Mouse (Mus musculus): ENCODE data around the gene Daam2. TPM values are rescaled to one million over a fixed set of nuclear protein-coding genes. Genes with fewer than 3 reads are reported as not detected.
A peak's percentile ranks its signal among the peaks of the same experiment; 100 is the strongest.

The Daam2 gene
- polyA plus RNA-seq, 1 experiment from 2014 or later: 1.2 TPM

- no peak overlapping the region for H3K27ac ChIP-seq
- H3K4me2 ChIP-seq: no peak overlapping the region
- no peak overlapping the region for H3K9ac ChIP-seq
- no peaks in the 10 kb centered on the region for H3K27me3 ChIP-seq
- H3K4me3 ChIP-seq: no peak overlapping the region
- H3K4me1 ChIP-seq: peaks cover 9% of the 10 kb centered on the region
- 23% methylated on average over 5 of the region's 5 CpGs for WGBS
- peak; percentile 83 for ATAC-seq
- H3K9me3 ChIP-seq (replicated peaks): no peaks in the 10 kb centered on the region
- H3K36me3 ChIP-seq (ENCODE audit: poor library complexity, severe bottlenecking): no peaks in the 10 kb centered on the region
These were observed 51.5 kb downstream of the Daam2 start for GRCm38 (mm10) chr17:49512671-49513085.

GRCm38 (mm10) chr17:49509431-49509830 is 54.7 kb downstream of the Daam2 start:
- no peaks in the 10 kb centered on the region for H3K27me3 ChIP-seq
- ATAC-seq: no peak
- H3K36me3 ChIP-seq (ENCODE audit: poor library complexity, severe bottlenecking): no peaks in the 10 kb centered on the region
- WGBS: 95% methylated on average over 16 of the region's 16 CpGs
- H3K4me3 ChIP-seq: no peak overlapping the region
- H3K9ac ChIP-seq: no peak overlapping the region
- no peaks in the 10 kb centered on the region for H3K9me3 ChIP-seq (replicated peaks)
- H3K4me1 ChIP-seq: peaks cover 9% of the 10 kb centered on the region
- no peak overlapping the region for H3K27ac ChIP-seq
- H3K4me2 ChIP-seq: no peak overlapping the region

DNA sequence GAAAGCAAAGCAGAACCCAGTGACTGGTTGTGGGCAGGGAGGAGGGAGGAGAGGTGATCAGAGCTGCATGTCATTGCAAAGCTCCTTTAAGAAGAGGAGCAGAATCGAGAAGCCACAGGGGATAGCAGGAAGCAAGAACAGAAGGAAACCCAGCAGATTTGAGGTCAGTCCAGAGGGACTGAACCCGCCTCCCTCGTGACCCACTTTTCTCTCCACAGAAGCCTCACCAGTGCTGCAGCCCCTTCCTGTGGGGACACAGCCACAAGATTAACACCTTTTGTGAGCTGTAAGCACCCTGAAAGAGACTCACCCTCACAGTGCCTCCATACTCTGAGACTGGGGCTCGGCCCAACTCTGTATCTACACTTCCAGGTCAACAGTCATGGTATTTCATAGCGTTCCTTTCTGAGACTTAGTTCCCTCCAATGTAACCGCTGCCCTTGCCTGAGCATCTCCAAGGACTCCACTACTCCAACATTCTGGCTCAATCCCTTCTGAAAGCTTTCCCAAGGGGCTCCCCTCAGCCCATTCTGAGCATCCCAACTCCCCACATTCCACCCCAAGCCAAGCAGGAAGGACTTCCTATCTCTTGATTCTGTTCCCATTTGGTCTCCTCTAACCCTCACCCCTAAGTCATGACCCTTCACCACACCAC is 60.8 kb downstream of the Daam2 start:
- no peaks in the 10 kb centered on the region for H3K9me3 ChIP-seq (replicated peaks)
- no peak overlapping the region for H3K4me2 ChIP-seq
- ATAC-seq: no peak
- H3K36me3 ChIP-seq (ENCODE audit: poor library complexity, severe bottlenecking): no peaks in the 10 kb centered on the region
- H3K4me1 ChIP-seq: peaks cover under 1% of the 10 kb centered on the region; the same call in 1 of the 2 replicates
- H3K9ac ChIP-seq: no peak overlapping the region
- no peaks in the 10 kb centered on the region for H3K27me3 ChIP-seq
- no peak overlapping the region for H3K27ac ChIP-seq
- no peak overlapping the region for H3K4me3 ChIP-seq
- WGBS: 80% methylated on average over 6 of the region's 6 CpGs

DNA sequence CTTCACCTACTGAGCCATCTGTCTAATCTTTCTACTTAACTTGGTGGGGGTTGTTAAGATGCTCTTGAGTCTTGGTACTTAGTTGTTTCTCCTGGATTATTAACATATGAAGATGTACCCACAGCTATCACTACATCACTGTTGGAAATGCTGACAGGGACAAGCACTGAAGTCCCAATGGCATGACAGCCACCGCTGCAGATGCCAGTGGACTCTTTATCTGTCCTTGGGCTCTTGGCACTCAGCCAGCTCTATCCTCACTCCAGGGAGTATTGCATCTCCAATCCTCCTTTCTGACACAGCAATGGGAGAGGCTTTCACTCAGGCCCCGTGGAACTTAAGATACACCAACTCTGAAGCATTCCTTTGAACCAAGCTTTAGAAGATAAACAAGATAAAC is 63.9 kb downstream of the Daam2 start:
- no peak overlapping the region for H3K9ac ChIP-seq
- H3K4me1 ChIP-seq: peaks cover 4% of the 10 kb centered on the region; the same call in 1 of the 2 replicates
- no peak overlapping the region for H3K4me2 ChIP-seq
- no peaks in the 10 kb centered on the region for H3K9me3 ChIP-seq (replicated peaks)
- H3K27me3 ChIP-seq: no peaks in the 10 kb centered on the region
- no peak overlapping the region for H3K27ac ChIP-seq
- no peak overlapping the region for H3K4me3 ChIP-seq
- no peaks in the 10 kb centered on the region for H3K36me3 ChIP-seq (ENCODE audit: poor library complexity, severe bottlenecking)
- ATAC-seq: no peak
- 74% methylated on average over 2 of the region's 2 CpGs for WGBS

- no peak for ATAC-seq
- Histone ChIP-seq H3K4me3 (no peak overlapping the region), H3K36me3 (ENCODE audit: poor library complexity, severe bottlenecking) (no peaks in the 10 kb centered on the region), H3K9ac (no peak overlapping the region), H3K27me3 (no peaks in the 10 kb centered on the region), H3K4me2 (no peak overlapping the region), H3K27ac (no peak overlapping the region), H3K9me3 (replicated peaks) (no peaks in the 10 kb centered on the region), H3K4me1 (peaks cover 4% of the 10 kb centered on the region; the same call in 1 of the 2 replicates)
- WGBS: 87% methylated on average over 2 of the region's 2 CpGs
These were observed 64.5 kb downstream of the Daam2 start for GRCm38 (mm10) chr17:49499635-49500034.

DNA sequence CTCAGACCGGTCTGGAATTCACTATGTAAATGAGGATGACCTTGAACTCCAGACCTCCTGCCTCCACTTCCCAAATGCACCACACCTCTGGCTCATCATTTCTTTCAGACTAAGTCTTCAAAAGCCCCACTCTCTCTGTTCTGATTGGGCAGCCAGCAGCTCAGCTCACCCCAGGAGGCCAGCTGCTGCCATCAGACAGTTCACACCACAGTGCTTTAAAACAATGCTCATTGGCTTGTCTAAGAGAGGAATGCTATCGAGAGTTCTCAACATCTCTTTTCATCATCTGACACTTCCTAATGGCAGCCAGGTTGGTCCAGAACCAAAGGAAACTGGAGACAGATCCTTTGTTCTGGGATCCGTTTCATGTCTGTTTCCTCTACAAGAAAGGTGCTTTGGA is 66.0 kb downstream of the Daam2 start:
- Histone ChIP-seq H3K9me3 (replicated peaks) (no peaks in the 10 kb centered on the region), H3K27me3 (no peaks in the 10 kb centered on the region), H3K4me2 (no peak overlapping the region), H3K27ac (no peak overlapping the region), H3K36me3 (ENCODE audit: poor library complexity, severe bottlenecking) (no peaks in the 10 kb centered on the region), H3K4me3 (no peak overlapping the region), H3K9ac (no peak overlapping the region), H3K4me1 (peaks cover 4% of the 10 kb centered on the region; the same call in 1 of the 2 replicates)
- no peak for ATAC-seq
- 44% methylated on average over 3 of the region's 3 CpGs for WGBS

DNA sequence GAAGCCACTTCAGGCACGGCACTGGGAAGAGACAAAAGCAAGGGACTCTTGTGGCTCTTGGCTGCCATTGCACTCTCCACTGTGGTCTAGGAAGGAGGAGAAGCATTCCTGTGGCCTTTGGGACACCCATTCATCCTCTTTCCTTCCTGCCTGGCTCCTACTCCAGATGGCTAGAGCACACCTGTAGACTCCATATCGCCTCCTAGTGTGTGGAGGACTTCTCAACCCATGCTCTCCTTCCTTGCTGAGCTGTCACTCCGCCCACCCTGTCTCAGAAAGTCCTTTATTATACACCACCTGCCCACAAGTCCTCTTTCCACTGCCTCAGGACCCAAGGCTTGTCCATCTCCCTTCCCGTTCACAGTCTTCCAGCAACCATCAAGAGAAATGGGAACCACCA is 70.9 kb downstream of the Daam2 start:
- no peak overlapping the region for H3K27ac ChIP-seq
- H3K27me3 ChIP-seq: no peaks in the 10 kb centered on the region
- peaks cover 3% of the 10 kb centered on the region; the same call in 1 of the 2 replicates for H3K4me1 ChIP-seq
- no peak for ATAC-seq
- H3K9me3 ChIP-seq (replicated peaks): no peaks in the 10 kb centered on the region
- 90% methylated on average over 4 of the region's 4 CpGs for WGBS
- no peaks in the 10 kb centered on the region for H3K36me3 ChIP-seq (ENCODE audit: poor library complexity, severe bottlenecking)
- H3K4me2 ChIP-seq: no peak overlapping the region
- no peak overlapping the region for H3K9ac ChIP-seq
- no peak overlapping the region for H3K4me3 ChIP-seq

DNA sequence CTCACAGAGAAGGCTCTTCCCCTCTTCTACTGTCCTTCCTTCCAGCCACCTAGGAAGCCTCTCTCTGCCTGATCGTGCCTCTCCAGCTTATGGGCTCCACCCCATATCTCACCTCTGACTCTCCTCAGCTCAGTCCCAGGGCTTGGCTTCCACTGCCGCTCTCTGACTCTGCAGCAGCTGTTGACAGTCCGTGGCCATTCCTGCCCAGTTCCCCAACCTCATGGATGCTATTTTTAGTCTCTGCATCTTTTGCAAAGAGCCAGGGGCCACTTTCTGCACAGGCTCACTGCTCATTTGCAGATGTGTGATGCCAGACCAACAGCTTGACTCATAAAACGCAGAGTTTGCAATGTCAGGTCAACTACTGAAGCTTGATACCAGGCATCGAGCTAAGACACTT is 75.0 kb downstream of the Daam2 start:
- no peak overlapping the region for H3K4me2 ChIP-seq
- 85% methylated on average over 5 of the region's 5 CpGs for WGBS
- no peaks in the 10 kb centered on the region for H3K4me1 ChIP-seq
- no peak overlapping the region for H3K4me3 ChIP-seq
- H3K27me3 ChIP-seq: no peaks in the 10 kb centered on the region
- H3K9me3 ChIP-seq (replicated peaks): no peaks in the 10 kb centered on the region
- H3K36me3 ChIP-seq (ENCODE audit: poor library complexity, severe bottlenecking): no peaks in the 10 kb centered on the region
- no peak overlapping the region for H3K27ac ChIP-seq
- no peak for ATAC-seq
- no peak overlapping the region for H3K9ac ChIP-seq

DNA sequence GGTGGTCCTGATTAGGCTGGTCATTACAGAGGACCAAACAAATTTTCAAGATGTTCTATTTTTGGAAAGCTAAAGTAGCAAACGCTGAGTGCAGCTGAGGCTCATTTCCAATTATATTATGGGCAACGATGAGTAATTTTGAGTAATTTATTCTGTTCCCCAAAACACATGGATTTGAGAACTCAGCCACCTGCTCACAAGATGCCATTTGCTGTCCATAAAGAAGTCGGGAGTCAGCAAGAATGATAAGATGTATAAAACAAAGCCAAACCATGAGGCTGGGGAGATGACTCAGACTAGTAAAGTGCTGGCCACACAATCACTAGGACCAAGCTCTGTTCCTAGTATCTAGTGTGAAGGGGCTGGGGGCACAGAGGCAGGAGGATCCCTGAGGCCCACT is 79.7 kb downstream of the Daam2 start:
- Histone ChIP-seq H3K4me3 (no peak overlapping the region), H3K27ac (no peak overlapping the region), H3K27me3 (no peaks in the 10 kb centered on the region), H3K4me1 (no peaks in the 10 kb centered on the region), H3K9me3 (replicated peaks) (no peaks in the 10 kb centered on the region), H3K36me3 (ENCODE audit: poor library complexity, severe bottlenecking) (no peaks in the 10 kb centered on the region), H3K4me2 (no peak overlapping the region), H3K9ac (no peak overlapping the region)
- 78% methylated on average over 3 of the region's 3 CpGs for WGBS
- ATAC-seq: no peak

DNA sequence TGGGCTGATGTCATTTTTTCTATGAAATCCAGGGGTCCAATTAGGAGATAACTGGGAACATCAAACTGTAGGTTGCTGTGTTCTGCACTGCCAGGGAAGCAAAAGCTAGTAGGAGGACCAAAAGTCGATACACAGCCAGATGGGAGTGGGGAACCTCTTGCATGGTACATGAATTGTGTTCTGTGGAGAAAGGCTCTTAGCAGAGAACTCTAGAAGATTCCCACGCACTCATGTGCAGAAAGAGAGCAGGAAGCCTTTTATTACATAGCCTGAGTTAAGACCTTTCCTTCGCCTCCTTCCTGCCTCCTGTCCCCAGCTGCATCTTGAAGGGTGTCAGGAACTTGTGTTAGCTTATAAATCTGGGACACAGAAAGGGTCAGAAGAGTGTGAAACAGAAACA is 82.3 kb downstream of the Daam2 start:
- no peak overlapping the region for H3K4me3 ChIP-seq
- H3K36me3 ChIP-seq (ENCODE audit: poor library complexity, severe bottlenecking): no peaks in the 10 kb centered on the region
- H3K4me1 ChIP-seq: no peaks in the 10 kb centered on the region
- no peak overlapping the region for H3K4me2 ChIP-seq
- H3K27me3 ChIP-seq: no peaks in the 10 kb centered on the region
- ATAC-seq: no peak
- no peak overlapping the region for H3K9ac ChIP-seq
- no peaks in the 10 kb centered on the region for H3K9me3 ChIP-seq (replicated peaks)
- 80% methylated on average over 3 of the region's 3 CpGs for WGBS
- H3K27ac ChIP-seq: no peak overlapping the region; the same call in 1 of the 2 replicates

DNA sequence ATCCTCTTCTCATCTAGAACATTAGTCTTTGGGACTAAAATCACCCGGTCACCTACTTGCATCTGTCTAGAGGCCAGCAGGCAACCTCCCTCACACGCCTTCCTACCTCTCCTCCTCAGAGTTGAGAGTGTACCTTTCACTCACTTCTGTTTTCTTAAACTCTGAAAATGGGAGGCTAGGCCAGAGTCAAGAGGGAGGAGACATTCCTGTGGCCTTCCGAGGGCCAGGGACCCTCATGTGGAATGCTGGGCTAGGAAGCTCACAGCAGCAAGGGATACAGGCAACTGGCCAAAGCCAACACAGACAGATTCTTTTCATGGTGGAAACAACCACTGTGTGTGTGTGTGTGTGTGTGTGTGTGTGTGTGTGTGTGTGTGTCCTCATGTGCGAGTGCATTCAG is 86.8 kb downstream of the Daam2 start:
- no peak overlapping the region for H3K4me3 ChIP-seq
- no peaks in the 10 kb centered on the region for H3K27me3 ChIP-seq
- ATAC-seq: no peak
- H3K9ac ChIP-seq: no peak overlapping the region
- WGBS: 84% methylated on average over 4 of the region's 4 CpGs
- no peaks in the 10 kb centered on the region for H3K9me3 ChIP-seq (replicated peaks)
- no peaks in the 10 kb centered on the region for H3K36me3 ChIP-seq (ENCODE audit: poor library complexity, severe bottlenecking)
- H3K4me2 ChIP-seq: no peak overlapping the region
- H3K27ac ChIP-seq: no peak overlapping the region
- H3K4me1 ChIP-seq: 0 out of 2 replicates have a peak, but pooled peaks cover 6% of the 10 kb centered on the region

- H3K27me3 ChIP-seq: no peaks in the 10 kb centered on the region
- no peaks in the 10 kb centered on the region for H3K36me3 ChIP-seq (ENCODE audit: poor library complexity, severe bottlenecking)
- WGBS: 80% methylated on average over 1 of the region's 1 CpGs
- no peak overlapping the region for H3K4me3 ChIP-seq
- no peak overlapping the region for H3K9ac ChIP-seq
- no peak for ATAC-seq
- no peak overlapping the region for H3K27ac ChIP-seq
- H3K4me1 ChIP-seq: 0 out of 2 replicates have a peak, but pooled peaks cover 6% of the 10 kb centered on the region
- no peak overlapping the region for H3K4me2 ChIP-seq
- H3K9me3 ChIP-seq (replicated peaks): no peaks in the 10 kb centered on the region
These were observed 89.0 kb downstream of the Daam2 start for GRCm38 (mm10) chr17:49475174-49475573.

- Histone ChIP-seq H3K4me2 (no peak overlapping the region), H3K4me3 (no peak overlapping the region), H3K9me3 (replicated peaks) (no peaks in the 10 kb centered on the region), H3K9ac (no peak overlapping the region), H3K36me3 (ENCODE audit: poor library complexity, severe bottlenecking) (no peaks in the 10 kb centered on the region), H3K4me1 (0 out of 2 replicates have a peak, but pooled peaks cover 6% of the 10 kb centered on the region), H3K27me3 (no peaks in the 10 kb centered on the region), H3K27ac (no peak overlapping the region)
- 96% methylated on average over 4 of the region's 4 CpGs for WGBS
- no peak for ATAC-seq
These were observed 90.1 kb downstream of the Daam2 start for GRCm38 (mm10) chr17:49474051-49474450.

Data from forebrain, embryonic 13.5 days (tissue).